Mouse (Mus musculus) gastrocnemius, postnatal 4 days (tissue): ENCODE measurements around the gene Rtn4r. TPM values are rescaled to one million over a fixed set of nuclear protein-coding genes. Genes with fewer than 3 reads are reported as not detected.
"Not testable (repeated sequence)": the region's sequence is repeated elsewhere in the genome, so short reads cannot be mapped to it uniquely, and the experiment has no call there.

Experiments
- DNase-seq, 2 experiments: peaks; one replicate each; pipeline ENCODE4 v3.0.0; 2021 to 2022; ENCODE audit warnings: low spot score in 2 of 2, mixed read lengths in 2 of 2
- microRNA-seq: library from miRNA; unstranded; fragments of <30 nt; microRNA quantifications from one replicate; pipeline ENCODE4 v1.2.0, GENCODE M21; 2021
- total RNA-seq, 2 experiments: library from RNA; stranded (reverse); gene quantifications; 2 replicates each; pipeline ENCODE4 v1.2.3; 2021

Rtn4r gene
- total RNA-seq, 2 experiments from 2014 or later = 1.2 to 1.4 TPM

GRCm38 (mm10) chr16:18187221-18187620, 59.8 kb downstream of the Rtn4r start:
- DNase-seq = no peak

- DNase-seq = no peak
Observed at GRCm38 (mm10) chr16:18191006-18191405, 63.6 kb downstream of the Rtn4r start.

GRCm38 (mm10) chr16:18194208-18194985, 67.0 kb downstream of the Rtn4r start:
- DNase-seq = no peak

GRCm38 (mm10) chr16:18195068-18195467, 67.6 kb downstream of the Rtn4r start:
- DNase-seq = no peak

- not testable (repeated sequence) for DNase-seq
Observed at GRCm38 (mm10) chr16:18195561-18195960, 68.1 kb downstream of the Rtn4r start.

GRCm38 (mm10) chr16:18197881-18198280, 70.4 kb downstream of the Rtn4r start:
- no peak for DNase-seq

- DNase-seq = no peak
Observed at GRCm38 (mm10) chr16:18198365-18199098, 71.1 kb downstream of the Rtn4r start.

GRCm38 (mm10) chr16:18200062-18200461, 72.6 kb downstream of the Rtn4r start:
- DNase-seq = no peak

- no peak for DNase-seq
Observed at GRCm38 (mm10) chr16:18201620-18202019, 74.2 kb downstream of the Rtn4r start.

Small RNA genes lying within 50 kb of the gene (microRNA-seq; reads per million reads assigned to microRNA genes)
- gene Mir6366 = not detected

Other genes starting within 250 kb of the Rtn4r start
- gene Gm20518, start 236.0 kb upstream of the Rtn4r start, total RNA-seq = under 1 TPM; 0.29 to 0.36 TPM
- under 1 TPM; 0.07 to 0.08 TPM for gene Tssk1, start 233.4 kb upstream of the Rtn4r start, total RNA-seq
- gene Dgcr2, start 229.1 kb upstream of the Rtn4r start, total RNA-seq = 10 to 100 TPM; 52.3 to 54.2 TPM
- gene Tssk2, start 229.0 kb upstream of the Rtn4r start, total RNA-seq = not detected
- gene Ess2, start 216.3 kb upstream of the Rtn4r start, total RNA-seq = 10 to 100 TPM; 16.2 to 20.2 TPM
- gene Gsc2, start 212.6 kb upstream of the Rtn4r start, total RNA-seq = not detected
- gene Slc25a1, start 199.4 kb upstream of the Rtn4r start, total RNA-seq = 10 to 100 TPM; 14.1 to 16.2 TPM
- gene Vpreb2, start 147.2 kb upstream of the Rtn4r start, total RNA-seq = not detected
- 10 to 100 TPM; 35.3 to 35.4 TPM for gene Dgcr6, start 74.8 kb upstream of the Rtn4r start, total RNA-seq
- 1 to 10 TPM; 3.1 to 3.7 TPM for gene Prodh, start 37.4 kb upstream of the Rtn4r start, total RNA-seq
- not detected for gene Ccdc188, start 90.2 kb downstream of the Rtn4r start, total RNA-seq
- gene Zdhhc8, start 107.5 kb downstream of the Rtn4r start, total RNA-seq = 10 to 100 TPM; 37.7 to 42.1 TPM
- gene Trmt2a, start 121.0 kb downstream of the Rtn4r start, total RNA-seq = 10 to 100 TPM; 31.6 to 37.2 TPM
- 100 to 1,000 TPM; 105 to 109 TPM for gene Ranbp1, start 121.1 kb downstream of the Rtn4r start, total RNA-seq
- gene Gm49776, start 130.7 kb downstream of the Rtn4r start, total RNA-seq = not detected
- 10 to 100 TPM; 46.4 to 56.6 TPM for gene Dgcr8, start 161.6 kb downstream of the Rtn4r start, total RNA-seq
- 10 to 100 TPM; 18.7 to 18.8 TPM for gene Tango2, start 220.5 kb downstream of the Rtn4r start, total RNA-seq
- gene Arvcf, start 220.5 kb downstream of the Rtn4r start, total RNA-seq = 10 to 100 TPM; 34.6 to 36.9 TPM